Mouse (Mus musculus): Measurements from ENCODE around the gene Zfp869.
"Not testable (repeated sequence)": the region's sequence is repeated elsewhere in the genome, so short reads cannot be mapped to it uniquely, and the experiment has no call there.

The Zfp869 gene

GRCm38 (mm10) chr8:69710624-69711023, at the start of gene Zfp869:
Gene Zfp869, minus strand, starts transcription at chr8:69710724.
- DNase-seq: not testable (repeated sequence)

- DNase-seq: no peak
These were observed 47.8 kb upstream of the Zfp869 start for GRCm38 (mm10) chr8:69758316-69758715.

- no peak for DNase-seq
These were observed 41.9 kb upstream of the Zfp869 start for GRCm38 (mm10) chr8:69752437-69752836.

GRCm38 (mm10) chr8:69749544-69750454, 39.3 kb upstream of the Zfp869 start, which contains the start of gene Zfp963:
Gene Zfp963, minus strand, starts transcription at chr8:69749970.
- DNase-seq: peak; percentile 97

GRCm38 (mm10) chr8:69741231-69741630, 30.7 kb upstream of the Zfp869 start:
- DNase-seq: no peak

- no peak for DNase-seq
These were observed 30.2 kb upstream of the Zfp869 start for GRCm38 (mm10) chr8:69740763-69741162.

GRCm38 (mm10) chr8:69735495-69735894, 25.0 kb upstream of the Zfp869 start:
- no peak for DNase-seq

GRCm38 (mm10) chr8:69717232-69717580, 6.7 kb upstream of the Zfp869 start:
- DNase-seq: no peak

GRCm38 (mm10) chr8:69716403-69717231, 6.1 kb upstream of the Zfp869 start:
- DNase-seq: peak; percentile 94 to 98

GRCm38 (mm10) chr8:69715366-69715765, 4.8 kb upstream of the Zfp869 start:
- DNase-seq: no peak

GRCm38 (mm10) chr8:69713516-69713915, 3.0 kb upstream of the Zfp869 start:
- no peak for DNase-seq

GRCm38 (mm10) chr8:69701810-69702209, 8.7 kb downstream of the Zfp869 start:
- DNase-seq: no peak

- not testable (repeated sequence) for DNase-seq
These were observed 45.5 kb downstream of the Zfp869 start for GRCm38 (mm10) chr8:69665051-69665450.

GRCm38 (mm10) chr8:69661294-69661693, 49.2 kb downstream of the Zfp869 start:
- DNase-seq: no peak
